Mouse (Mus musculus) lung, postnatal 36 days (tissue): ENCODE measurements at regions not wholly inside any gene's neighbourhood (a gene's known extent, or its start where the extent isn't known, plus 50 kb on each side); places are given as distances from the start of the nearest gene placed in this dataset.
A peak's percentile ranks its signal among the peaks of the same experiment; 100 is the strongest.

Experiments used
- DNase-seq: peaks from one replicate; pipeline ENCODE4 v3.0.0; 2022; ENCODE audit warnings: mixed read lengths

- no peak for DNase-seq
Measured at GRCm38 (mm10) chr2:102970221-102970620, 68.8 kb upstream of the Cd44 start.

GRCm38 (mm10) chr2:102967950-102968722 is 66.7 kb upstream of the Cd44 start:
- DNase-seq, result peak; percentile 65

- no peak for DNase-seq
Measured at GRCm38 (mm10) chr2:102967417-102967816, 66.0 kb upstream of the Cd44 start.

- no peak for DNase-seq
Measured at GRCm38 (mm10) chr2:102959067-102959645, 57.7 kb upstream of the Cd44 start.

- DNase-seq, result no peak
Measured at GRCm38 (mm10) chr2:102958529-102958928, 57.1 kb upstream of the Cd44 start.

- DNase-seq, result no peak
Measured at GRCm38 (mm10) chr2:102957811-102958210, 56.3 kb upstream of the Cd44 start.

- DNase-seq, result peak; percentile 36
Measured at GRCm38 (mm10) chr2:102956858-102957242, 55.4 kb upstream of the Cd44 start.

- DNase-seq, result no peak
Measured at GRCm38 (mm10) chr2:102956108-102956857, 54.8 kb upstream of the Cd44 start.

GRCm38 (mm10) chr2:102955232-102955631 is 53.8 kb upstream of the Cd44 start:
- no peak for DNase-seq
